13 mouse cellular contexts compared by ENCODE assay signal in genomic region chr12:26631795-26632122, GRCm38 (mm10).
DNase-seq lines count a peak whose midpoint lies in the region; ATAC-seq and TF ChIP-seq lines count a peak whose summit lies in the region.
"Had no signal": no experiment of that assay in that cellular context is flagged by ENCODE, and none has a peak within 500 bp of the region (broad histone marks: within the 10 kb centered on the region; RNA-seq: fewer than 3 reads in every experiment).

No protein-coding gene starts in this region.

- H3K27me3 ChIP-seq in embryonic facial prominence, embryonic 10.5 days (replicated peaks; ENCODE audit: low read depth, poor library complexity, severe bottlenecking), result no peaks in the 10 kb centered on the region
- no peaks in the 10 kb centered on the region for H3K27me3 ChIP-seq in hindbrain, embryonic 13.5 days
- H3K27me3 ChIP-seq in midbrain, embryonic 11.5 days (ENCODE audit: control insufficient read depth, insufficient read depth, low read length), result no peaks in the 10 kb centered on the region
- H3K27me3 ChIP-seq: liver, embryonic 12.5 days; megakaryocyte, embryonic 14.5 days had no signal

- ATAC-seq in hindbrain, embryonic 13.5 days (ENCODE audit: low FRiP score), result peak; percentile 86
- peak; percentile 92 for ATAC-seq in midbrain, embryonic 11.5 days (ENCODE audit: low FRiP score)
- ATAC-seq in cerebellum, adult (ENCODE audit: insufficient number of reproducible peaks, low FRiP score, low TSS enrichment), result no peak
- ATAC-seq: liver, embryonic 12.5 days had no signal

- H3K4me3 ChIP-seq in embryonic facial prominence, embryonic 10.5 days, result peak overlapping the region; percentile 31; the same call in 1 of the 2 replicates
- no peak overlapping the region for H3K4me3 ChIP-seq in hindbrain, embryonic 13.5 days
- H3K4me3 ChIP-seq in midbrain, embryonic 11.5 days (ENCODE audit: low read depth, low read length), result no peak overlapping the region
- H3K4me3 ChIP-seq: liver, embryonic 12.5 days; megakaryocyte, embryonic 14.5 days had no signal

- peak overlapping the region; percentile 59; the same call in 1 of the 2 replicates for H3K9ac ChIP-seq in hindbrain, embryonic 13.5 days
- H3K9ac ChIP-seq in midbrain, embryonic 11.5 days (ENCODE audit: low read length), result peak overlapping the region; percentile 17; the same call in 1 of the 2 replicates
- H3K9ac ChIP-seq: liver, embryonic 12.5 days had no signal

- WGBS in embryonic facial prominence, embryonic 10.5 days, result 14% methylated on average over 1 of the region's 1 CpGs
- 14% methylated on average over 1 of the region's 1 CpGs for WGBS in hindbrain, embryonic 13.5 days
- 4% methylated on average over 1 of the region's 1 CpGs for WGBS in midbrain, embryonic 11.5 days

- DNase-seq in brain, embryonic 14.5 days (ENCODE audit: low read depth), result peak; percentile 94
- peak; percentile 59 for DNase-seq in embryonic facial prominence, embryonic 10.5 days (ENCODE audit: low spot score)
- DNase-seq in midbrain, embryonic 11.5 days (ENCODE audit: low spot score, missing footprints), result peak; percentile 94
- no peak for DNase-seq in kidney, adult 8-10 months
- no peak for DNase-seq in testis, postnatal 14 days (ENCODE audit: low spot score)
- no peak for DNase-seq in urinary bladder, postnatal 25 days (ENCODE audit: low spot score)
- DNase-seq: heart, postnatal 14 days; kidney, postnatal 36 days; thymus, postnatal 14 days had no signal

- no peaks in the 10 kb centered on the region for H3K36me3 ChIP-seq in embryonic facial prominence, embryonic 10.5 days (replicated peaks)
- no peaks in the 10 kb centered on the region for H3K36me3 ChIP-seq in hindbrain, embryonic 13.5 days
- no peaks in the 10 kb centered on the region for H3K36me3 ChIP-seq in midbrain, embryonic 11.5 days (ENCODE audit: control insufficient read depth, insufficient read depth, low read length)
- H3K36me3 ChIP-seq: liver, embryonic 12.5 days had no signal

- TF ChIP-seq CTCF in brain, embryonic 14.5 days (IDR thresholded peaks at IDR 0.05; ENCODE audit: borderline replicate concordance, extremely low read depth, insufficient read depth, insufficient read length), result no peak

- H3K4me2 ChIP-seq in hindbrain, embryonic 13.5 days, result peak overlapping the region; percentile 31; the same call in 1 of the 2 replicates
- peak overlapping the region; percentile 25; the same call in 1 of the 2 replicates for H3K4me2 ChIP-seq in midbrain, embryonic 11.5 days
- H3K4me2 ChIP-seq: liver, embryonic 12.5 days had no signal

- H3K9me3 ChIP-seq in embryonic facial prominence, embryonic 10.5 days, result no peaks in the 10 kb centered on the region
- no peaks in the 10 kb centered on the region for H3K9me3 ChIP-seq in hindbrain, embryonic 13.5 days
- H3K9me3 ChIP-seq in midbrain, embryonic 11.5 days (ENCODE audit: control insufficient read depth, low read length), result no peaks in the 10 kb centered on the region
- H3K9me3 ChIP-seq: liver, embryonic 12.5 days; megakaryocyte, embryonic 14.5 days had no signal

- no peak for TF ChIP-seq POLR2A in brain, embryonic 14.5 days (IDR thresholded peaks at IDR 0.05; ENCODE audit: borderline replicate concordance, extremely low read depth, insufficient read depth, insufficient read length, poor library complexity, severe bottlenecking)

- peaks cover 36% of the 10 kb centered on the region for H3K4me1 ChIP-seq in embryonic facial prominence, embryonic 10.5 days
- peaks cover 47% of the 10 kb centered on the region for H3K4me1 ChIP-seq in hindbrain, embryonic 13.5 days (replicated peaks)
- H3K4me1 ChIP-seq in midbrain, embryonic 11.5 days (ENCODE audit: control insufficient read depth, insufficient read depth, low read length), result peaks cover 16% of the 10 kb centered on the region
- H3K4me1 ChIP-seq: liver, embryonic 12.5 days; megakaryocyte, embryonic 14.5 days had no signal

- peak overlapping the region; percentile 87 for H3K27ac ChIP-seq in embryonic facial prominence, embryonic 10.5 days (replicated peaks)
- peak overlapping the region; percentile 94 for H3K27ac ChIP-seq in hindbrain, embryonic 13.5 days
- peak overlapping the region; percentile 72 for H3K27ac ChIP-seq in midbrain, embryonic 11.5 days (ENCODE audit: low read depth, low read length)
- H3K27ac ChIP-seq: liver, embryonic 12.5 days had no signal

Comparison
In these comparisons a context has a peak if more than half of its experiments do, and no peak if none do; other contexts are left out.
1. DNase-seq: peak in brain, embryonic 14.5 days (single experiment), embryonic facial prominence, embryonic 10.5 days (single experiment) and midbrain, embryonic 11.5 days (single experiment); none in kidney, adult 8-10 months (0 of 2), testis, postnatal 14 days (single experiment) and urinary bladder, postnatal 25 days (single experiment).
2. Peak in every context shown above with its lines, with median percentiles within 50 percentile points of each other: H3K27ac ChIP-seq.